Mouse (Mus musculus) liver, embryonic 15.5 days (tissue): Measurements from ENCODE around the gene Gm20388. TPM values are rescaled to one million over a fixed set of nuclear protein-coding genes. Genes with fewer than 3 reads are reported as not detected.

Experiments used
- ATAC-seq: fragments of 200-750 bp; cut with Nextera tagmentation; 2 replicates; pipeline ENCODE4 v1.8.0; 2017; ENCODE audit warnings: moderate number of reproducible peaks, mild to moderate bottlenecking, moderate library complexity; ENCODE audit not compliant: insufficient read depth
- H3K27ac ChIP-seq: fragments of 300-500 bp; sonication (generic); replicated peaks from 2 replicates; pipeline ENCODE4 v1.5.1; 2015; ENCODE audit warnings: mild to moderate bottlenecking, inconsistent platforms
- H3K27me3 ChIP-seq: fragments of 300-500 bp; sonication (generic); 2 replicates; pipeline ENCODE4 v1.6.1; 2015; ENCODE audit warnings: mild to moderate bottlenecking, inconsistent platforms
- H3K36me3 ChIP-seq: fragments of 300-500 bp; sonication (generic); replicated peaks from 2 replicates; pipeline ENCODE4 v1.6.1; 2015; ENCODE audit warnings: moderate library complexity, mild to moderate bottlenecking, inconsistent platforms
- H3K4me1 ChIP-seq: fragments of 300-500 bp; sonication (generic); replicated peaks from 2 replicates; pipeline ENCODE4 v1.6.1; 2015; ENCODE audit warnings: inconsistent platforms
- H3K4me2 ChIP-seq: fragments of 300-500 bp; sonication (generic); 2 replicates; pipeline ENCODE4 v1.6.1; 2015; ENCODE audit warnings: moderate library complexity, mild to moderate bottlenecking, inconsistent platforms
- H3K4me3 ChIP-seq: fragments of 300-500 bp; sonication (generic); replicated peaks from 2 replicates; pipeline ENCODE4 v1.5.1; 2015; ENCODE audit warnings: mild to moderate bottlenecking, inconsistent platforms
- H3K9ac ChIP-seq: fragments of 300-500 bp; sonication (generic); 2 replicates; pipeline ENCODE4 v1.6.1; 2015; ENCODE audit warnings: moderate library complexity, mild to moderate bottlenecking, inconsistent platforms
- H3K9me3 ChIP-seq: fragments of 300-500 bp; sonication (generic); replicated peaks from 2 replicates; pipeline ENCODE4 v1.6.1; 2016; ENCODE audit warnings: inconsistent platforms
- WGBS: fragments of 180-500 bp; shearing (Covaris S2); methylation state at CpG from one replicate; pipeline ENCODE4 v1.1.7; 2015; ENCODE audit warnings: mixed read lengths; ENCODE audit not compliant: insufficient replicate concordance; 5-methylcytosine and 5-hydroxymethylcytosine counted together
- polyA plus RNA-seq: library from polyadenylated mRNA; unstranded; fragments of >200 nt; fragmentation: Nextera tagmentation; extraction: Ambion mirVana; gene quantifications from 2 replicates; pipeline ENCODE4 v1.2.1, GENCODE M21; 2015

The Gm20388 gene
- polyA plus RNA-seq, 1 experiment from 2014 or later, result not detected

GRCm38 (mm10) chr8:122281317-122282034, 2370.8 kb downstream of the Gm20388 start:
- under 1% methylated on average over 47 of the region's 47 CpGs for WGBS
- H3K27me3 ChIP-seq, result 0 out of 2 replicates have a peak, but pooled peaks cover 10% of the 10 kb centered on the region
- ATAC-seq, result peak; percentile 81
- peak overlapping the region; percentile 95 for H3K27ac ChIP-seq
- peak overlapping the region; percentile 91 for H3K4me2 ChIP-seq
- H3K9ac ChIP-seq, result peak overlapping the region; percentile 66
- peaks cover 77% of the 10 kb centered on the region for H3K4me1 ChIP-seq
- peaks cover 13% of the 10 kb centered on the region for H3K36me3 ChIP-seq
- H3K9me3 ChIP-seq, result no peaks in the 10 kb centered on the region
- peak overlapping the region; percentile 100 for H3K4me3 ChIP-seq

- under 1% methylated on average over 46 of the region's 60 CpGs for WGBS
- peak within 1 kb of the TSS; percentile 95 for H3K27ac ChIP-seq
- peak within 1 kb of the TSS; percentile 96 for H3K4me2 ChIP-seq
- 0 out of 2 replicates have a peak, but pooled peaks cover 10% of the 10 kb centered on the region for H3K27me3 ChIP-seq
- peak within 1 kb of the TSS; percentile 99 for H3K9ac ChIP-seq
- H3K4me1 ChIP-seq, result peaks cover 77% of the 10 kb centered on the region
- H3K4me3 ChIP-seq, result peak within 1 kb of the TSS; percentile 100
- ATAC-seq, result no peak
- peaks cover 13% of the 10 kb centered on the region for H3K36me3 ChIP-seq
- no peaks in the 10 kb centered on the region for H3K9me3 ChIP-seq
Measured at GRCm38 (mm10) chr8:122282035-122282358, 2371.4 kb downstream of the Gm20388 start, which contains the start of gene Zfpm1. Zfpm1 (plus strand) TSS chr8:122282141.

GRCm38 (mm10) chr8:122282501-122283355, 2372.1 kb downstream of the Gm20388 start:
- H3K36me3 ChIP-seq, result peaks cover 13% of the 10 kb centered on the region
- peak overlapping the region; percentile 99 for H3K9ac ChIP-seq
- H3K4me2 ChIP-seq, result peak overlapping the region; percentile 96
- peaks cover 77% of the 10 kb centered on the region for H3K4me1 ChIP-seq
- no peaks in the 10 kb centered on the region for H3K9me3 ChIP-seq
- peak overlapping the region; percentile 100 for H3K4me3 ChIP-seq
- under 1% methylated on average over 70 of the region's 70 CpGs for WGBS
- H3K27ac ChIP-seq, result peak overlapping the region; percentile 95
- no peak for ATAC-seq
- 0 out of 2 replicates have a peak, but pooled peaks cover 10% of the 10 kb centered on the region for H3K27me3 ChIP-seq

GRCm38 (mm10) chr8:122283356-122284202, 2372.9 kb downstream of the Gm20388 start:
- Histone ChIP-seq H3K9ac (peak overlapping the region; percentile 99), H3K4me1 (peaks cover 77% of the 10 kb centered on the region), H3K4me2 (peak overlapping the region; percentile 96), H3K27ac (peak overlapping the region; percentile 95), H3K9me3 (no peaks in the 10 kb centered on the region), H3K36me3 (peaks cover 20% of the 10 kb centered on the region), H3K27me3 (0 out of 2 replicates have a peak, but pooled peaks cover 5% of the 10 kb centered on the region), H3K4me3 (peak overlapping the region; percentile 100)
- ATAC-seq, result no peak
- WGBS, result 0% methylated on average over 37 of the region's 37 CpGs

DNA sequence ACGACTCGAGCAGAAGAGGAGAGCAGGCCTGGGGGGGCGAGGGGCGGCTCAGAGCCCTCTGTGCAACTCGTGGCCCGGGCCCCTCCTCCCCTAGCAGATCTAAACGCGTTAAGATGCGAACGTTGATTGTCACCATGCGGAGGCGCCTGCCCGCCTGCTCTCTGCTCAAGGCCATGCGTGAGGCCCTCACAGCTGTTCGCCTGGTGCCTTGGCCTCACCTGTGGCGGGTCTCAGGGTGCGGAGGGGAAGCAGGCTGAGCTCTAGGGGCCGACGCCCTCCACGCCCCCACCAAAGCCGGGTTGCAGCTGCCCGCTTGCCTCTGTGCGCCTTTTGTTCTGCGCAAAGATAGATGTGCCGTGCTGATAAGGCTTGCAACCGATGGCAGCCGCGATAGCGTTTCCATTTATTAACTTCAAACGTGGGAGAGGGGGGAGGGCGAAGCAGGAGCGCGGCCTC, 2373.6 kb downstream of the Gm20388 start:
- H3K4me1 ChIP-seq, result peaks cover 78% of the 10 kb centered on the region
- peak overlapping the region; percentile 100 for H3K4me3 ChIP-seq
- no peak for ATAC-seq
- H3K27me3 ChIP-seq, result no peaks in the 10 kb centered on the region
- H3K36me3 ChIP-seq, result peaks cover 27% of the 10 kb centered on the region
- peak overlapping the region; percentile 99 for H3K9ac ChIP-seq
- H3K9me3 ChIP-seq, result no peaks in the 10 kb centered on the region
- peak overlapping the region; percentile 96 for H3K4me2 ChIP-seq
- WGBS, result under 1% methylated on average over 33 of the region's 33 CpGs
- H3K27ac ChIP-seq, result peak overlapping the region; percentile 95

DNA sequence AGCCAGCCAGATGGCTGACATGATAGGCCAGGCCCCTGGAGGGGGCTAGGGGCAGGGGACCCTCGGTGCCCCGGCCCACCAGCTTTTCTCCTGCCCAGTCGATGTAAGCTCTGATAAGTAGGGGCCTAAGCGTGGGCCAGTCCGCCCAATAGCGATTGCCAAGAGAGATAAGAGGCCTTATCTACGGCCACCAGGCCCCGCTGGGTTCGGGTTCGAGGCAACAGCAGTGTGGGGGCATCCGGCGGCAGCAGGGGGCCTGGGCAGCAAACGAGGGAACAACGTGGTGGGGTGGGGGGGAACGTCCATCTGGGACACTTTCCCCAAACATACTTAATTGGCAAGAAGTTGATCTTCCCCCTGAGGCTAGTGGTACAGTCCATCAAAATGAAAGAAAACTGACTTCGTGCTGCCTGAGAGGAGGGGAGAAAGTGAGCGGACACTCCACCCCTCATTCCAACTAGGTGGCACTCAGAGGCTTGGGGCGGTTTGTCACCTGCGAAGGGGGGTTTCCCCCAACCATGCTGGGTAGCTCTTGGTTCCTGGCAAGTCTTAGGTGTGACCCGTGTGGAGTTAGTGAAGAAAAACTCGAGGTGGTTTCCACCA, 2374.1 kb downstream of the Gm20388 start:
- no peaks in the 10 kb centered on the region for H3K9me3 ChIP-seq
- H3K27ac ChIP-seq, result peak overlapping the region; percentile 95
- peaks cover 32% of the 10 kb centered on the region for H3K36me3 ChIP-seq
- H3K4me2 ChIP-seq, result peak overlapping the region; percentile 96
- under 1% methylated on average over 21 of the region's 21 CpGs for WGBS
- peak overlapping the region; percentile 99 for H3K9ac ChIP-seq
- peaks cover 78% of the 10 kb centered on the region for H3K4me1 ChIP-seq
- H3K27me3 ChIP-seq, result no peaks in the 10 kb centered on the region
- peak overlapping the region; percentile 100 for H3K4me3 ChIP-seq
- ATAC-seq, result no peak

DNA sequence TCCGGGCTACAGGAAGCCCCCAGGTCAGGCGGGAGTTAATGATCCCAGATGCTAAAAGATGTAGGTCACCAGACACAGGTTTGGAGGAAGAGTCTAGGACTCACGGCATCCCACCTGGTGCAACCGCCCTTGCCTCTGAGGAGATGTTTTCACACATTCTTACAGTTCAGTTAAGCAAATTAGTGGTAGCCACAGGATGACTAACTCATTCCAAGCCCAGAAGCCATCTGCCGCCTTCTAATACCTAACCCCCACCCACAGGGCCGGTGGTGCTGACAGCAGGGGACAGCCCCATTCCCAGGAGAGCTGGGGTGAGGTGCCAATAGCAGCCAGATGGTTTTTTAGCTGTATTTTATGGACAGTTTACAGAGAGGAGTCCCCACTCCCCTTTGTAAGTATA, 2375.1 kb downstream of the Gm20388 start:
- Histone ChIP-seq H3K4me3 (peak overlapping the region; percentile 100), H3K36me3 (peaks cover 42% of the 10 kb centered on the region), H3K4me1 (peaks cover 78% of the 10 kb centered on the region), H3K9ac (peak overlapping the region; percentile 99), H3K9me3 (no peaks in the 10 kb centered on the region), H3K27me3 (no peaks in the 10 kb centered on the region), H3K27ac (peak overlapping the region; percentile 95), H3K4me2 (peak overlapping the region; percentile 96)
- WGBS, result 27% methylated on average over 6 of the region's 6 CpGs
- ATAC-seq, result no peak

- WGBS, result 10% methylated on average over 10 of the region's 10 CpGs
- H3K9me3 ChIP-seq, result no peaks in the 10 kb centered on the region
- peak overlapping the region; percentile 96 for H3K4me2 ChIP-seq
- ATAC-seq, result peak; percentile 63
- peak overlapping the region; percentile 95 for H3K27ac ChIP-seq
- peak overlapping the region; percentile 99 for H3K9ac ChIP-seq
- H3K27me3 ChIP-seq, result no peaks in the 10 kb centered on the region
- H3K4me1 ChIP-seq, result peaks cover 80% of the 10 kb centered on the region
- H3K36me3 ChIP-seq, result peaks cover 52% of the 10 kb centered on the region
- H3K4me3 ChIP-seq, result peak overlapping the region; percentile 100
Measured at GRCm38 (mm10) chr8:122286899-122287298, 2376.3 kb downstream of the Gm20388 start.

- Histone ChIP-seq H3K4me1 (peaks cover 89% of the 10 kb centered on the region), H3K4me3 (peak overlapping the region; percentile 100), H3K27ac (peak overlapping the region; percentile 95), H3K4me2 (peak overlapping the region; percentile 96), H3K9ac (peak overlapping the region; percentile 99), H3K9me3 (no peaks in the 10 kb centered on the region), H3K27me3 (no peaks in the 10 kb centered on the region), H3K36me3 (peaks cover 61% of the 10 kb centered on the region)
- ATAC-seq, result peak; percentile 25
- 23% methylated on average over 8 of the region's 8 CpGs for WGBS
Measured at GRCm38 (mm10) chr8:122287742-122288141, 2377.1 kb downstream of the Gm20388 start.

DNA sequence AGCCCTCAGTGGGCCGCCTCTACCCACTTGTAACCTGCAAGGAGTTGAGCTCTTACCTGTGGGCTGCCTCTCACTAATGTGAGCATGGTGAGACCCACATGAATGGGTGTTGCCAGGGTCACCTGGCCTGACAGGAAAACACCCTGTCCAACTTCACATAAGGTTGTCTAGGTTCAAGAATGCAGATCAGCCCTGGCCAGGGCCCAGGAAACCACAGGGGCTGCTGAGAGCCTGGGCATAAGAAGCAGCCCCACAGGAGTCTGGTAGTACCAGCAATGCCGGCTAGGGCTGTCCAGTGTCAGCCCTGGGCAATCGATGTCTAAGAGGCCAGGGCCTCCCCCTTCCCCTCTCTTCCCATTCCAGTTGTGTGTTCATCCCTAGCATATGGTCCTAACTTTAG, 2377.7 kb downstream of the Gm20388 start:
- H3K9me3 ChIP-seq, result no peaks in the 10 kb centered on the region
- ATAC-seq, result no peak
- peaks cover 95% of the 10 kb centered on the region for H3K4me1 ChIP-seq
- H3K36me3 ChIP-seq, result peaks cover 67% of the 10 kb centered on the region
- H3K4me3 ChIP-seq, result peak overlapping the region; percentile 100
- peak overlapping the region; percentile 99 for H3K9ac ChIP-seq
- peak overlapping the region; percentile 96 for H3K4me2 ChIP-seq
- 49% methylated on average over 3 of the region's 3 CpGs for WGBS
- H3K27ac ChIP-seq, result peak overlapping the region; percentile 95
- no peaks in the 10 kb centered on the region for H3K27me3 ChIP-seq
